ENCODE assay signal across 8 mouse cellular contexts in genomic region chr4:9135481-9136187, GRCm38 (mm10).
DNase-seq lines count a peak whose midpoint lies in the region; ATAC-seq and TF ChIP-seq lines count a peak whose summit lies in the region.

No protein-coding gene starts in this region.

- TF ChIP-seq CTCF in kidney, postnatal 0 days (IDR thresholded peaks at IDR 0.05; ENCODE audit: low read depth) = peak; percentile 95
- peak; percentile 95 for TF ChIP-seq CTCF in liver, adult 2 months (IDR thresholded peaks at IDR 0.05; ENCODE audit: low read depth, low read length)

- no peak overlapping the region for H3ac ChIP-seq in myocyte (ENCODE audit: control insufficient read depth, insufficient read length)

- no peaks in the 10 kb centered on the region for H3K27me3 ChIP-seq in heart, embryonic 13.5 days (replicated peaks)
- H3K27me3 ChIP-seq in kidney, postnatal 0 days (ENCODE audit: insufficient read depth, low read length) = no peaks in the 10 kb centered on the region
- no peaks in the 10 kb centered on the region for H3K27me3 ChIP-seq in liver, adult 2 months (ENCODE audit: control insufficient read depth, insufficient read depth, low read length)
- H3K27me3 ChIP-seq in myocyte (ENCODE audit: control insufficient read depth, insufficient read depth, insufficient read length) = no peaks in the 10 kb centered on the region

- H3K36me3 ChIP-seq in heart, embryonic 13.5 days = no peaks in the 10 kb centered on the region
- H3K36me3 ChIP-seq in kidney, postnatal 0 days (ENCODE audit: insufficient read depth, low read length) = no peaks in the 10 kb centered on the region
- no peaks in the 10 kb centered on the region for H3K36me3 ChIP-seq in liver, adult 2 months (ENCODE audit: control insufficient read depth, insufficient read depth, low read length)
- no peaks in the 10 kb centered on the region for H3K36me3 ChIP-seq in myocyte (ENCODE audit: control insufficient read depth, insufficient read depth)

- H3K4me3 ChIP-seq in heart, embryonic 13.5 days = peak overlapping the region; percentile 46
- peak overlapping the region; percentile 23; the same call in 1 of the 2 replicates for H3K4me3 ChIP-seq in kidney, postnatal 0 days (replicated peaks; ENCODE audit: low read depth, low read length)
- no peak overlapping the region for H3K4me3 ChIP-seq in liver, adult 2 months (ENCODE audit: insufficient read depth, low read depth, low read length)
- no peak overlapping the region for H3K4me3 ChIP-seq in myocyte

- 11% methylated on average over 21 of the region's 21 CpGs for WGBS in heart, embryonic 13.5 days
- WGBS in kidney, postnatal 0 days = 7% methylated on average over 21 of the region's 21 CpGs
- 10% methylated on average over 21 of the region's 21 CpGs for WGBS in liver, adult 2 months

- peaks cover 40% of the 10 kb centered on the region for H3K4me1 ChIP-seq in heart, embryonic 13.5 days
- H3K4me1 ChIP-seq in kidney, postnatal 0 days (replicated peaks; ENCODE audit: insufficient read depth, low read length) = no peaks in the 10 kb centered on the region
- peaks cover 1% of the 10 kb centered on the region; the same call in 1 of the 2 replicates for H3K4me1 ChIP-seq in liver, adult 2 months (ENCODE audit: control insufficient read depth, insufficient read depth, low read length)

- peaks cover 3% of the 10 kb centered on the region; the same call in 1 of the 2 replicates for H3K9me3 ChIP-seq in heart, embryonic 13.5 days
- no peaks in the 10 kb centered on the region for H3K9me3 ChIP-seq in kidney, postnatal 0 days (replicated peaks; ENCODE audit: low read length)

- H3K4me2 ChIP-seq in heart, embryonic 13.5 days = peak overlapping the region; percentile 74
- peak overlapping the region; percentile 64 for H3K4me2 ChIP-seq in kidney, postnatal 0 days (ENCODE audit: low read length)
- peak overlapping the region; percentile 80 for H3K4me2 ChIP-seq in myocyte (ENCODE audit: low read depth)

- no peak for TF ChIP-seq POLR2A in liver, adult 2 months (IDR thresholded peaks at IDR 0.05; ENCODE audit: extremely low read depth, insufficient read depth, low read length)
- no peak for TF ChIP-seq POLR2A in myocyte (IDR thresholded peaks at IDR 0.05; ENCODE audit: insufficient read length, low read depth)

- no peak overlapping the region for H3K27ac ChIP-seq in heart, embryonic 13.5 days (replicated peaks)
- H3K27ac ChIP-seq in kidney, postnatal 0 days = no peak overlapping the region
- no peak overlapping the region for H3K27ac ChIP-seq in liver, adult 2 months (replicated peaks; ENCODE audit: insufficient read depth, low read depth, low read length)

- peak overlapping the region; percentile 79 for H3K9ac ChIP-seq in heart, embryonic 13.5 days
- H3K9ac ChIP-seq in kidney, postnatal 0 days (ENCODE audit: low read depth, low read length) = 0 out of 2 replicates have a peak overlapping the region, but pooled peaks have one; percentile 40
- no peak overlapping the region for H3K9ac ChIP-seq in liver, adult 2 months (ENCODE audit: low read depth, low read length)

- H3K79me2 ChIP-seq in liver, adult 2 months (ENCODE audit: control insufficient read depth, insufficient read depth, low read length) = no peaks in the 10 kb centered on the region
- no peaks in the 10 kb centered on the region for H3K79me2 ChIP-seq in myocyte (ENCODE audit: control insufficient read depth, insufficient read depth)

- DNase-seq in CD4-positive helper T cell, adult 2 months (ENCODE audit: low read depth, low spot score) = peak; percentile 77
- DNase-seq in brain, embryonic 18.5 days (ENCODE audit: low read depth, low spot score) = peak; percentile 78
- DNase-seq in kidney, postnatal 0 days (ENCODE audit: low spot score) = peak; percentile 91
- DNase-seq in liver, adult 2 months (ENCODE audit: extremely low read depth, low read depth, low spot score) = peak; percentile 42
- peak; percentile 83 to 96 for DNase-seq in spleen, postnatal 4 days (ENCODE audit: low spot score in 2 of 2)

- peak; percentile 59 for ATAC-seq in erythroid progenitor cell, adult 5-6 weeks (replicated peaks; ENCODE audit: low FRiP score, poor library complexity, severe bottlenecking)
- no peak for ATAC-seq in heart, embryonic 13.5 days (ENCODE audit: extremely low read depth, insufficient number of reproducible peaks, low FRiP score, low TSS enrichment)
- peak; percentile 80 for ATAC-seq in kidney, postnatal 0 days (replicated peaks; ENCODE audit: low FRiP score, low read depth)

TF ChIP-seq in myocyte, 11 proteins besides CTCF, POLR2A, EP300 and RAD21:
- TF ChIP-seq MYOG (IDR thresholded peaks at IDR 0.05; ENCODE audit: control insufficient read depth in 1 of 3, insufficient read depth in 1 of 3, insufficient read length in 2 of 3, low read depth in 2 of 3) = no peak
- TF ChIP-seq SRF (IDR thresholded peaks at IDR 0.05; ENCODE audit: control insufficient read depth, insufficient read length, low read depth) = peak; percentile 57

Comparison
In these comparisons a context has a peak if more than half of its experiments do, and no peak if none do; other contexts are left out.
1. H3K4me3 ChIP-seq: peak in heart, embryonic 13.5 days (single experiment) and kidney, postnatal 0 days (single experiment); none in liver, adult 2 months (single experiment) and myocyte (single experiment).
2. Peak in every context shown above with its lines, with median percentiles within 50 percentile points of each other: DNase-seq and H3K4me2 ChIP-seq.